Mouse (Mus musculus) erythroblast, embryonic 14.5 days (primary cell): ENCODE data around the gene Casp3.

Experiments used
- GATA1 ChIP-seq: IDR thresholded peaks from 2 replicates; pipeline ENCODE4 v1.6.1; 2012; ENCODE audit warnings: low read length, inconsistent platforms, mixed read lengths
- TAL1 ChIP-seq: IDR thresholded peaks from 3 replicates; pipeline ENCODE4 v1.6.1; 2012; ENCODE audit warnings: low read length, inconsistent platforms, mixed read lengths

- no peak for TF ChIP-seq GATA1
- TF ChIP-seq TAL1: no peak
These were observed 38.8 kb downstream of the Casp3 start for GRCm38 (mm10) chr8:46655919-46656318.
